Mouse (Mus musculus) lung, postnatal 0 days (tissue): Measurements from ENCODE around the gene Cyp2j13. TPM values are rescaled to one million over a fixed set of nuclear protein-coding genes. Genes with fewer than 3 reads are reported as not detected.
"Not testable (repeated sequence)": the region's sequence is repeated elsewhere in the genome, so short reads cannot be mapped to it uniquely, and the experiment has no call there.

Experiments used
- ATAC-seq: fragments of 200-750 bp; cut with Nextera tagmentation; 2 replicates; pipeline ENCODE4 v1.8.0; 2017; ENCODE audit warnings: moderate library complexity
- DNase-seq: peaks from one replicate; pipeline ENCODE4 v3.0.0-alpha.2; 2016; ENCODE audit warnings: low spot score
- H3K27ac ChIP-seq: fragments of 300-500 bp; sonication (generic); 2 replicates; pipeline ENCODE4 v1.5.1; 2014; ENCODE audit warnings: antibody characterized with exemption, mild to moderate bottlenecking, low read length, mixed read lengths
- H3K27me3 ChIP-seq: fragments of 300-500 bp; sonication (generic); replicated peaks from 2 replicates; pipeline ENCODE4 v1.6.1; 2014; ENCODE audit warnings: low read length, mixed read lengths; ENCODE audit not compliant: insufficient read depth
- H3K36me3 ChIP-seq: fragments of 300-500 bp; sonication (generic); 2 replicates; pipeline ENCODE4 v1.6.1; 2014; ENCODE audit warnings: low read length, mixed read lengths; ENCODE audit not compliant: insufficient read depth
- H3K4me1 ChIP-seq: fragments of 300-500 bp; sonication (generic); 2 replicates; pipeline ENCODE4 v1.6.1; 2014; ENCODE audit warnings: antibody characterized with exemption, low read depth, low read length, mixed read lengths; ENCODE audit not compliant: insufficient read depth
- H3K4me2 ChIP-seq: fragments of 300-500 bp; sonication (generic); replicated peaks from 2 replicates; pipeline ENCODE4 v1.6.1; 2014; ENCODE audit warnings: low read depth, mild to moderate bottlenecking, low read length, moderate library complexity, mixed read lengths
- H3K4me3 ChIP-seq: fragments of 300-500 bp; sonication (generic); 2 replicates; pipeline ENCODE4 v1.5.1; 2014; ENCODE audit warnings: low read depth, low read length
- H3K9ac ChIP-seq: fragments of 300-500 bp; sonication (generic); replicated peaks from 2 replicates; pipeline ENCODE4 v1.6.1; 2014; ENCODE audit warnings: low read depth, mild to moderate bottlenecking
- H3K9me3 ChIP-seq: fragments of 300-500 bp; sonication (generic); 2 replicates; pipeline ENCODE4 v1.6.1; 2016; ENCODE audit warnings: low read length, mixed read lengths
- CTCF ChIP-seq: IDR thresholded peaks from 2 replicates; pipeline ENCODE4 v1.5.1; 2016; ENCODE audit warnings: antibody characterized with exemption, mild to moderate bottlenecking
- EP300 ChIP-seq: IDR thresholded peaks from 2 replicates; pipeline ENCODE4 v1.6.1; 2016; ENCODE audit warnings: antibody characterized with exemption, mild to moderate bottlenecking, control low read depth
- WGBS: fragments of 180-500 bp; shearing (Covaris S2); extraction: QIAGEN DNeasy Blood & Tissue Kit; methylation state at CpG from one replicate; pipeline ENCODE4 v1.1.7; 2014; 5-methylcytosine and 5-hydroxymethylcytosine counted together
- polyA plus RNA-seq: library from polyadenylated mRNA; unstranded; fragments of >200 nt; fragmentation: Nextera tagmentation; extraction: Ambion mirVana; gene quantifications from 2 replicates; pipeline ENCODE4 v1.2.1, GENCODE M21; 2015

Gene Cyp2j13
- polyA plus RNA-seq, 1 experiment from 2014 or later = not detected

GRCm38 (mm10) chr4:96060106-96060505, 17.2 kb downstream of the Cyp2j13 start:
- TF ChIP-seq EP300 (no peak), CTCF (no peak)
- no peaks in the 10 kb centered on the region for H3K9me3 ChIP-seq
- no peaks in the 10 kb centered on the region for H3K4me1 ChIP-seq
- no peak overlapping the region for H3K4me2 ChIP-seq
- no peak for DNase-seq
- no peaks in the 10 kb centered on the region for H3K36me3 ChIP-seq
- no peak overlapping the region for H3K4me3 ChIP-seq
- ATAC-seq = no peak
- H3K27me3 ChIP-seq = no peaks in the 10 kb centered on the region
- no peak overlapping the region for H3K9ac ChIP-seq
- 83% methylated on average over 2 of the region's 2 CpGs for WGBS
- no peak overlapping the region for H3K27ac ChIP-seq

GRCm38 (mm10) chr4:96028412-96028811, 48.9 kb downstream of the Cyp2j13 start:
- ATAC-seq = no peak
- no peak for DNase-seq
- no peak for TF ChIP-seq CTCF
- no peak for TF ChIP-seq EP300
- Histone ChIP-seq H3K9ac (no peak overlapping the region), H3K4me3 (no peak overlapping the region), H3K4me2 (no peak overlapping the region), H3K4me1 (no peaks in the 10 kb centered on the region), H3K36me3 (no peaks in the 10 kb centered on the region), H3K27ac (no peak overlapping the region), H3K27me3 (no peaks in the 10 kb centered on the region), H3K9me3 (no peaks in the 10 kb centered on the region)
- 96% methylated on average over 1 of the region's 1 CpGs for WGBS

- Histone ChIP-seq H3K9ac (no peak overlapping the region), H3K27ac (no peak overlapping the region), H3K4me2 (no peak overlapping the region), H3K27me3 (no peaks in the 10 kb centered on the region), H3K4me1 (no peaks in the 10 kb centered on the region), H3K36me3 (no peaks in the 10 kb centered on the region), H3K9me3 (no peaks in the 10 kb centered on the region), H3K4me3 (no peak overlapping the region)
- DNase-seq (peak; percentile 17), ATAC-seq (no peak)
- TF ChIP-seq CTCF (peak; percentile 55), EP300 (no peak)
These were observed 54.5 kb downstream of the Cyp2j13 start for GRCm38 (mm10) chr4:96022803-96023202.

GRCm38 (mm10) chr4:96016875-96017274, 60.5 kb downstream of the Cyp2j13 start:
- Histone ChIP-seq H3K27ac (no peak overlapping the region), H3K36me3 (no peaks in the 10 kb centered on the region), H3K4me3 (no peak overlapping the region), H3K9ac (no peak overlapping the region), H3K9me3 (no peaks in the 10 kb centered on the region), H3K4me2 (no peak overlapping the region), H3K27me3 (no peaks in the 10 kb centered on the region), H3K4me1 (no peaks in the 10 kb centered on the region)
- WGBS = 94% methylated on average over 1 of the region's 1 CpGs
- TF ChIP-seq EP300 (no peak), CTCF (no peak)
- ATAC-seq = no peak
- no peak for DNase-seq

GRCm38 (mm10) chr4:95982221-95982620, 95.1 kb downstream of the Cyp2j13 start:
- ATAC-seq, H3K27ac ChIP-seq, H3K4me2 ChIP-seq, H3K4me3 ChIP-seq, H3K4me1 ChIP-seq, H3K9me3 ChIP-seq, H3K36me3 ChIP-seq, H3K27me3 ChIP-seq, DNase-seq, H3K9ac ChIP-seq: not testable (repeated sequence)
- WGBS = 91% methylated on average over 17 of the region's 17 CpGs

Other genes starting within 250 kb of the Cyp2j13 start
- 8.4 and 8.8 TPM in 2 replicates for gene Hook1, start 110.3 kb downstream of the Cyp2j13 start, polyA plus RNA-seq
- gene Cyp2j12, start 63.6 kb upstream of the Cyp2j13 start, polyA plus RNA-seq = not detected in 2 replicates
- not detected in 2 replicates for gene Cyp2j7, start 159.1 kb upstream of the Cyp2j13 start, polyA plus RNA-seq